Mouse (Mus musculus) limb, embryonic 15.5 days (tissue): ENCODE measurements around the gene Chrna4. TPM values are rescaled to one million over a fixed set of nuclear protein-coding genes. Genes with fewer than 3 reads are reported as not detected.

Experiments used
- ATAC-seq: fragments of 200-750 bp; cut with Nextera tagmentation; 2 replicates; pipeline ENCODE4 v1.8.0; 2017; ENCODE audit warnings: low read depth, moderate TSS enrichment; ENCODE audit not compliant: insufficient number of reproducible peaks, low FRiP score, low TSS enrichment
- H3K27ac ChIP-seq: fragments of 300-500 bp; sonication (generic); 2 replicates; pipeline ENCODE4 v1.5.1; 2015; ENCODE audit warnings: moderate library complexity, mild to moderate bottlenecking, inconsistent platforms
- H3K27me3 ChIP-seq: fragments of 300-500 bp; sonication (generic); 2 replicates; pipeline ENCODE4 v1.6.1; 2015; ENCODE audit warnings: inconsistent platforms
- H3K36me3 ChIP-seq: fragments of 300-500 bp; sonication (generic); 2 replicates; pipeline ENCODE4 v1.6.1; 2015; ENCODE audit warnings: inconsistent platforms
- H3K4me1 ChIP-seq: fragments of 300-500 bp; sonication (generic); 2 replicates; pipeline ENCODE4 v1.6.1; 2015; ENCODE audit warnings: inconsistent platforms
- H3K4me2 ChIP-seq: fragments of 300-500 bp; sonication (generic); 2 replicates; pipeline ENCODE4 v1.6.1; 2015; ENCODE audit warnings: mild to moderate bottlenecking, inconsistent platforms
- H3K4me3 ChIP-seq: fragments of 300-500 bp; sonication (generic); 2 replicates; pipeline ENCODE4 v1.5.1; 2015; ENCODE audit warnings: mild to moderate bottlenecking, inconsistent platforms
- H3K9ac ChIP-seq: fragments of 300-500 bp; sonication (generic); 2 replicates; pipeline ENCODE4 v1.6.1; 2015; ENCODE audit warnings: inconsistent platforms
- H3K9me3 ChIP-seq: fragments of 300-500 bp; sonication (generic); 2 replicates; pipeline ENCODE4 v1.6.1; 2016; ENCODE audit warnings: inconsistent platforms
- WGBS: fragments of 180-500 bp; shearing (Covaris S2); methylation state at CpG from one replicate; pipeline ENCODE4 v1.1.7; 2015; 5-methylcytosine and 5-hydroxymethylcytosine counted together
- polyA plus RNA-seq: library from polyadenylated mRNA; unstranded; fragments of >200 nt; fragmentation: Nextera tagmentation; extraction: Ambion mirVana; gene quantifications from 2 replicates; pipeline ENCODE4 v1.2.1, GENCODE M21; 2015

Chrna4 gene
- polyA plus RNA-seq: 1.3 and 1.5 TPM in 2 replicates

- ATAC-seq: no peak
- Histone ChIP-seq H3K27me3 (peaks cover 48% of the 10 kb centered on the region), H3K4me3 (no peak within 1 kb of the TSS), H3K36me3 (no peaks in the 10 kb centered on the region), H3K9me3 (no peaks in the 10 kb centered on the region), H3K27ac (no peak within 1 kb of the TSS), H3K9ac (no peak within 1 kb of the TSS), H3K4me2 (no peak within 1 kb of the TSS), H3K4me1 (peaks cover 17% of the 10 kb centered on the region)
- 49% methylated on average over 3 of the region's 3 CpGs for WGBS
Observed at GRCm38 (mm10) chr2:181043437-181043836, at the start of gene Chrna4. Chrna4 (minus strand) TSS chr2:181043546.

- Histone ChIP-seq H3K27ac (no peak overlapping the region), H3K27me3 (peaks cover 9% of the 10 kb centered on the region; the same call in 1 of the 2 replicates), H3K4me1 (no peaks in the 10 kb centered on the region), H3K36me3 (no peaks in the 10 kb centered on the region), H3K9ac (no peak overlapping the region), H3K4me2 (no peak overlapping the region), H3K9me3 (no peaks in the 10 kb centered on the region), H3K4me3 (no peak overlapping the region)
- WGBS: 74% methylated on average over 3 of the region's 3 CpGs
- ATAC-seq: no peak
Observed at GRCm38 (mm10) chr2:181090123-181090522, 46.8 kb upstream of the Chrna4 start.

GRCm38 (mm10) chr2:181084997-181085396, 41.7 kb upstream of the Chrna4 start:
- WGBS: 53% methylated on average over 8 of the region's 8 CpGs
- Histone ChIP-seq H3K4me3 (no peak overlapping the region), H3K4me2 (no peak overlapping the region), H3K27me3 (0 out of 2 replicates have a peak, but pooled peaks cover 5% of the 10 kb centered on the region), H3K36me3 (no peaks in the 10 kb centered on the region), H3K27ac (no peak overlapping the region), H3K9me3 (no peaks in the 10 kb centered on the region), H3K4me1 (peaks cover 4% of the 10 kb centered on the region; the same call in 1 of the 2 replicates), H3K9ac (no peak overlapping the region)
- no peak for ATAC-seq

- Histone ChIP-seq H3K4me1 (peaks cover 4% of the 10 kb centered on the region; the same call in 1 of the 2 replicates), H3K4me3 (no peak overlapping the region), H3K36me3 (no peaks in the 10 kb centered on the region), H3K27me3 (0 out of 2 replicates have a peak, but pooled peaks cover 5% of the 10 kb centered on the region), H3K27ac (no peak overlapping the region), H3K4me2 (no peak overlapping the region), H3K9ac (no peak overlapping the region), H3K9me3 (no peaks in the 10 kb centered on the region)
- WGBS: 57% methylated on average over 4 of the region's 4 CpGs
- ATAC-seq: no peak
Observed at GRCm38 (mm10) chr2:181083945-181084344, 40.6 kb upstream of the Chrna4 start.

GRCm38 (mm10) chr2:181080886-181081285, 37.5 kb upstream of the Chrna4 start:
- ATAC-seq: no peak
- Histone ChIP-seq H3K4me2 (no peak overlapping the region), H3K9me3 (no peaks in the 10 kb centered on the region), H3K9ac (no peak overlapping the region), H3K36me3 (no peaks in the 10 kb centered on the region), H3K27me3 (0 out of 2 replicates have a peak, but pooled peaks cover 5% of the 10 kb centered on the region), H3K4me3 (no peak overlapping the region), H3K27ac (no peak overlapping the region), H3K4me1 (peaks cover 4% of the 10 kb centered on the region; the same call in 1 of the 2 replicates)
- 53% methylated on average over 5 of the region's 5 CpGs for WGBS

- Histone ChIP-seq H3K4me1 (peaks cover 4% of the 10 kb centered on the region; the same call in 1 of the 2 replicates), H3K27me3 (0 out of 2 replicates have a peak, but pooled peaks cover 5% of the 10 kb centered on the region), H3K9me3 (no peaks in the 10 kb centered on the region), H3K27ac (no peak overlapping the region), H3K9ac (no peak overlapping the region), H3K4me2 (no peak overlapping the region), H3K36me3 (no peaks in the 10 kb centered on the region), H3K4me3 (no peak overlapping the region)
- WGBS: 91% methylated on average over 2 of the region's 2 CpGs
- ATAC-seq: no peak
Observed at GRCm38 (mm10) chr2:181079518-181079917, 36.2 kb upstream of the Chrna4 start.

GRCm38 (mm10) chr2:181078908-181079307, 35.6 kb upstream of the Chrna4 start:
- Histone ChIP-seq H3K4me2 (no peak overlapping the region), H3K9me3 (no peaks in the 10 kb centered on the region), H3K4me3 (no peak overlapping the region), H3K27me3 (0 out of 2 replicates have a peak, but pooled peaks cover 5% of the 10 kb centered on the region), H3K27ac (no peak overlapping the region), H3K9ac (no peak overlapping the region), H3K4me1 (peaks cover 4% of the 10 kb centered on the region; the same call in 1 of the 2 replicates), H3K36me3 (no peaks in the 10 kb centered on the region)
- no peak for ATAC-seq
- WGBS: 74% methylated on average over 2 of the region's 2 CpGs

- Histone ChIP-seq H3K4me1 (no peaks in the 10 kb centered on the region), H3K27me3 (peaks cover 4% of the 10 kb centered on the region; the same call in 1 of the 2 replicates), H3K4me2 (no peak overlapping the region), H3K36me3 (no peaks in the 10 kb centered on the region), H3K9me3 (no peaks in the 10 kb centered on the region), H3K4me3 (no peak overlapping the region), H3K9ac (no peak overlapping the region), H3K27ac (no peak overlapping the region)
- WGBS: 81% methylated on average over 12 of the region's 12 CpGs
- no peak for ATAC-seq
Observed at GRCm38 (mm10) chr2:181075501-181075900, 32.2 kb upstream of the Chrna4 start.

- Histone ChIP-seq H3K4me2 (no peak overlapping the region), H3K36me3 (no peaks in the 10 kb centered on the region), H3K27me3 (peaks cover 4% of the 10 kb centered on the region; the same call in 1 of the 2 replicates), H3K27ac (no peak overlapping the region), H3K9ac (no peak overlapping the region), H3K4me1 (no peaks in the 10 kb centered on the region), H3K9me3 (no peaks in the 10 kb centered on the region), H3K4me3 (no peak overlapping the region)
- ATAC-seq: no peak
- 0% methylated on average over 1 of the region's 1 CpGs for WGBS
Observed at GRCm38 (mm10) chr2:181072403-181072714, 29.0 kb upstream of the Chrna4 start.

- no peaks in the 10 kb centered on the region for H3K9me3 ChIP-seq
- H3K4me1 ChIP-seq: no peaks in the 10 kb centered on the region
- H3K4me3 ChIP-seq: no peak overlapping the region
- H3K4me2 ChIP-seq: no peak overlapping the region
- H3K27me3 ChIP-seq: peaks cover 4% of the 10 kb centered on the region; the same call in 1 of the 2 replicates
- H3K27ac ChIP-seq: no peak overlapping the region
- H3K9ac ChIP-seq: no peak overlapping the region
- no peaks in the 10 kb centered on the region for H3K36me3 ChIP-seq
- WGBS: 61% methylated on average over 7 of the region's 7 CpGs
- ATAC-seq: no peak
Observed at GRCm38 (mm10) chr2:181071706-181072402, 28.5 kb upstream of the Chrna4 start.

GRCm38 (mm10) chr2:181070136-181070535, 26.8 kb upstream of the Chrna4 start:
- H3K27me3 ChIP-seq: peaks cover 4% of the 10 kb centered on the region; the same call in 1 of the 2 replicates
- no peak overlapping the region for H3K4me2 ChIP-seq
- H3K9ac ChIP-seq: no peak overlapping the region
- 57% methylated on average over 7 of the region's 7 CpGs for WGBS
- no peak for ATAC-seq
- H3K4me3 ChIP-seq: no peak overlapping the region
- H3K4me1 ChIP-seq: no peaks in the 10 kb centered on the region
- no peaks in the 10 kb centered on the region for H3K9me3 ChIP-seq
- no peak overlapping the region for H3K27ac ChIP-seq
- H3K36me3 ChIP-seq: no peaks in the 10 kb centered on the region

- H3K4me2 ChIP-seq: no peak overlapping the region
- ATAC-seq: no peak
- H3K9me3 ChIP-seq: no peaks in the 10 kb centered on the region
Observed at GRCm38 (mm10) chr2:181068499-181068898, 25.2 kb upstream of the Chrna4 start.

More at GRCm38 (mm10) chr2:181068499-181068898, 25.2 kb upstream of the Chrna4 start:
- Histone ChIP-seq H3K36me3 (no peaks in the 10 kb centered on the region), H3K9ac (no peak overlapping the region), H3K27me3 (peaks cover under 1% of the 10 kb centered on the region; the same call in 1 of the 2 replicates), H3K4me3 (no peak overlapping the region), H3K4me1 (no peaks in the 10 kb centered on the region), H3K27ac (no peak overlapping the region)
- WGBS: 55% methylated on average over 5 of the region's 5 CpGs
